Mouse (Mus musculus) bone marrow macrophage, adult 2 months (primary cell): ENCODE data around the gene Asf1a.
"Not testable (repeated sequence)": the region's sequence is repeated elsewhere in the genome, so short reads cannot be mapped to it uniquely, and the experiment has no call there.

ENCODE experiments used
- CTCF ChIP-seq: IDR thresholded peaks from 2 replicates; pipeline ENCODE4 v1.5.1; 2012; ENCODE audit warnings: low read depth, mild to moderate bottlenecking, low read length, moderate library complexity
- POLR2A ChIP-seq: IDR thresholded peaks from 2 replicates; pipeline ENCODE4 v1.6.1; 2012; ENCODE audit warnings: mild to moderate bottlenecking, low read depth, low read length, borderline replicate concordance

- not testable (repeated sequence) for TF ChIP-seq POLR2A, CTCF
These were observed 33.8 kb downstream of the Asf1a start, which contains the start of gene Mcm9 for GRCm38 (mm10) chr10:53630339-53630738.
